Mouse (Mus musculus) ES-E14 (cell line): ENCODE data around the gene Hk1.

Experiments
- CHD2 ChIP-seq: IDR thresholded peaks from 2 replicates; pipeline ENCODE4 v1.6.1; 2014; ENCODE audit warnings: mild to moderate bottlenecking, low read depth, low read length, inconsistent platforms
- MAFK ChIP-seq: IDR thresholded peaks from 2 replicates; pipeline ENCODE4 v1.6.1; 2014; ENCODE audit warnings: mild to moderate bottlenecking, low read depth, low read length, inconsistent platforms; ENCODE audit not compliant: insufficient read depth
- ZC3H11A ChIP-seq: IDR thresholded peaks from 2 replicates; pipeline ENCODE4 v1.6.1; 2012; ENCODE audit warnings: low read depth, mild to moderate bottlenecking, inconsistent platforms, low read length, borderline replicate concordance

DNA sequence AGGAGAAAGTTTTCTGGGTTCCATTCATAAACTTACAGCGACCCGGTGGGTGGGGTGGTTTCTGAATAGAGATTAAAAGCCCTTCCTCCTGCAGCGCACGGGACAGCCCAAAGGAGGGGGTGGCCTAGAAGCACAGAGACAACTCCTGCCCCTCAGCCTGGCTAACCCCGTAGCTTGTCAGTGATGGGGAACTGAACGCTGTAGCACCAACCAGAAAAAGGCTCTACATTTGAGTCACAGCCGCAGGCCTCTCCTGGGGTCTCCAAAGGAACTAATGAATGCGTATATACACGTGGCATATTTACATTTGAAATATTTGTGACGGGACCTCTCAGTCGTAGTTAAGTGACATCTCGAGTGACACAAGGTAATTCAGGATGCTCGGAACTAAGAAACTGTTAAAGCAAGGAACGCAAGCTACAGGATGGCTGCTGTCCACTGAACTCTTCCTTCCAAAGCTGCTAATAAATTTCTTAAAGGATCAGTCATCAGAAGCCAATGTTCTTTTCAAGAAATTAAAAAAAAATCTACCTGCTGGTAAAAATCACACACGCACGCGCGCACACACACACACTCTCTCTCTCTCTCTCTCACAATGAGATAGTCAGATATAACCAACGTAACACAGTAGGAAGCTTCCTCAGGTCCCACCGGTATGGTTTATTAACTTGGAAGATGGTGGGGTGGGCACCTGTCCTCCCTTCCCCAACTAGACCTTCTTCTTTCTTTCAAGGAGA lies 44.9 kb downstream of the Hk1 start:
- TF ChIP-seq CHD2 = no peak
- no peak for TF ChIP-seq MAFK
- no peak for TF ChIP-seq ZC3H11A
